Mouse (Mus musculus): Measurements from ENCODE around the gene Slc4a1ap.
"Not testable (repeated sequence)": the region's sequence is repeated elsewhere in the genome, so short reads cannot be mapped to it uniquely, and the experiment has no call there.

Slc4a1ap gene

DNA sequence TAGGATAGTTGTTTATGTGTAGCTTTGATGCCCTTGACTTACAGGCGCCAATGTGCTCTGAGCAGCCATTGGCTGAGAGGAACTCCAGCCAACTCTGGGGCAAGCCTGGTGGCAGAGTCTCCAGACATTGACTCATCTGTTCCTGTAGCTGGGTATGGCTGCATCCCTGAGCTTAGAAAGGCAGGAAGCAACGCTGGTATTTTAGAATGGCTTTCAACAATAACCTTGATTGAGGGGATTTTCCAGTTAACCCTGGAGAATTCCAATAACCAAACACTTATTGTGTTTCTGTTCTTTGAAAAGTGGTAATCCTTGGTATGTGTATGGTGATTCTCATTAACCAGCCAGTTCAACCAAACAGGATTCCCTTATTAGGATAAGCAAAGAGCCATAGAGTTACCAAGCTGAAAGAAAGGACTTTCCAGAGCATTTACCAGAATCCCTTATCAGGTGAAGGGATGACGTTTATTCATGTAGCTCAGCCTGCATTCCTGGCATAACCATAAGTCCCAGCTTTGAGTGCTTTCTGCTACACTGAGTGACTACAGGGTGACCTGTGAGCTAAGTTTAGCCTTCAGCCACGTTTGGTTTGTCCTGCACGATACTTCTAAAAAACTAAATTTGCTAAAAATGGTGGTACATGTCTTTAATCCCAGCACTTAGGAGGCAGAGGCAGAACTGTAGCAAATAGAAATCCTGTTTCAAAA, 41.3 kb downstream of the Slc4a1ap start:
- no peak for DNase-seq (ENCODE audit: low spot score)

DNA sequence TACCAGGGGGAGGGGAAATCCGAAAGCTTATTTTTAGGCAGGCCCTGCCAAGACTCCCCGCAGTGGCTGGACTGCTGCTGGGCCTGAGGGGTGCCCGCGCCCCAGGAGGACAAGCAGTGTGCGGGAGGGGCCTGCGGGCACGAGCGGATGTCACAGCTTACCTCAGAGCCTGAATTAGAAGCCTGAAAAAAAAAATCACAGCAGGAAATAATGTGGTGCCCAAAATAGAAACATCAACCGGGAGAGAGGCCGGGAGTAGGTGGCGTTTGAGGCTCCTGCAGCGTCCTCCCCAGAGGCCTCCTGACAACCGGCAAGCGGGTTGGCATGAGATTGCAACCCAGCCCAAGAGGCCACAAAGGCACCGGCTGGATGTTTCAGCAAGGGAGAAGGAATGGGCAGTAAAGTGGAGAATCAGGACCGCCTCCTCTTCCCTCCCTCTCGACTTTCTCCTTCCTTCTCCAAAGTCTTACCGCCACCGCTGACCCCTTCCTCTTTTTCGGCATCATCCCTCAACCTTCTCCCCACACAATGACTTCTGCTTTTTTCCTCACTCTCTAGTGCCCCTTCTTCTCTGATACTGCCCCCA, 44.3 kb downstream of the Slc4a1ap start:
- DNase-seq (ENCODE audit: low spot score) = no peak

DNA sequence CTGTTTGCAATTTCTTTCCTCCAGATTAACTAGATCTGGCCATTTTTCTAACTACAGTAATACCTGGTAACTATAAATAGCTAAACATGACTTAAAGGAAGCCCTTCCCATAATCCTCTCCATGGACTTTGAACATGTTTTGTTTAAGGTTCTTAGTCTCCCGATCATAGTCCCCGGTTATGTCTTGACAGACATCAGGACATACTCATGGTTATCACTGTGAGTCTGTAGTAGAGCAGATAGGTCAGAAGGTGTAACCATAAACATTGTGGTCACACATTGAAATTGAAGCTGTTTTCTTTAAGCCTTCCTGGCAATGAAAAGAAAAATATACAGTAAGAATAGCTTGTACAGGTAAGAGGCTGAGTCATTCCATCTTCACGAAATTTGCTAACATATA, 46.9 kb downstream of the Slc4a1ap start:
- DNase-seq (ENCODE audit: low spot score) = no peak

DNA sequence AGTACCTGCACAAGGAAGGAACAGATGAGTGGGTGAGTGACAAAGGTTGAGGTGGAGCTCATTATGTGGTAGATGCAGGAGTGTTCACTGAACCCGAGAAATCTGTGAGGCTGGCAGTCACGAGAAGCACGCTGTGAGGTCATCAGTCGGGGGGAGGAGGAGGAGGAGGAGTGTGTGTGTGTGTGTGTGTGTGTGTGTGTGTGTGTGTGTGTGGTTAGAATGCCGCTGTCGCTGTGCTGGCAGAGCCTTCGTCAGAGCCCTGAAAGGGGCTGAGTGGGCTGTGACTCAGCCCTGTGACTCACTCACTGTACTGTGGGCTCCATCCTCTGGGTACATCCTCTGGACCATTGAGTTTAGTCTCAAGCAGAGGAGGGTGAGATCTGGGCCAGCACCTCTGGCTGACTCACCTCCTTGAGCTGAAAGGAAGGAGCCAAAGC, 49.8 kb downstream of the Slc4a1ap start:
- no peak for DNase-seq (ENCODE audit: low spot score)

DNA sequence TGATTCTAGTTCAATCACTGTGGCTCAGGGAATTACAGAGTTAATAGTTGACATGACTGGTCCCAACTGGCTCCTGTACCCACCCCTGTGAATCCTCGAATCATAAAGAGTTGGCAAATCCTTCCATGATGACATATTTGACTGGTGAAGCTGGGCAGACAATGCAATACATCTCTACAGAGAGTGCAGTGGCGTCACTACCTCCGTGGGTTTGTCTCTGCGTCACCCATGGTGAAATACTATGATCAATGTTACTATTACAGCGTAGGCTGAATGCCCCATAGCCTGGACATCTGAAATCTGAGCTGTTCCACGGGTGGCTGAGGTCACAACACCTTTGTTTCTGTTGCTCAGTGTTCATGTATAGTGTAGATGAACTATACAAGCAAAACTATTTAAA, 54.5 kb downstream of the Slc4a1ap start:
- no peak for DNase-seq (ENCODE audit: low spot score)

DNA sequence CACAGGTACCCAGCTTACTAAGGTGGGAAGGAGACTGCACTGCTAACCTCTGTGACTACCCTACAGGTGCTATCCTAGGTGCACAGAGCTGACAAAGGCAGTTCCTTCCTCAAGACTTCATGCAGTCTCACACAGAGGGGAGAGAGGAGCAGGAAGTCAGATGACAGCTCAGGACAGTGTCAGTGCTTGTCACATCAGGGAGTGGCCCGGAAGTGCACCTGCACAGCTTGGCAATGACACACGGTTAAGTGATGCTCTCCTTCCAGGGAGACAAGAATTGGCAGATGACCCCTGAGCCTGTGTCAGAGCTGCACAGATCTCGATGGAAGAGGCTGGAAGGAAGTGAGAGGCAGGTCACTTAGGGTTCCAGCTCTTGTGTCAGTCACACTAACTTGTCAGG, 55.1 kb downstream of the Slc4a1ap start:
- DNase-seq (ENCODE audit: low spot score) = no peak

DNA sequence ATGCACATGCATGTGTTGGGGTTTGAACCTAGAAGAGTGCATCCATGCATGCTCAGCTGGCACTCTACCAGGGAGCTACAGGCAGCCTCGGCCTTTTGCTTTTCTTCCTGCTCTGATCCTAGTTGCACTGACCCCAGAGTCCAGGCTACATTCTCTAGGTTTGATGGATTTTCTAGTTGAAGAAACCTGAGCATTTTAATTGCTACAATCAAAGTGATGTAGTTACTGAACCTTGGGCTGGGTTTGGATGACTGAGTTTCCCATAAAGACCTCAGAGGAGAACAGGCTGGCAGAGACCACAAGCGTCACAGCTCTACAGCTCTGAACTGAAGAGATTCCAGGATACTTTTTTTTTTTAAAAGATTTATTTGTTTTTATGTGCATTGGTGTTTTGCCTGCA, 56.5 kb downstream of the Slc4a1ap start:
- no peak for DNase-seq (ENCODE audit: low spot score)

DNA sequence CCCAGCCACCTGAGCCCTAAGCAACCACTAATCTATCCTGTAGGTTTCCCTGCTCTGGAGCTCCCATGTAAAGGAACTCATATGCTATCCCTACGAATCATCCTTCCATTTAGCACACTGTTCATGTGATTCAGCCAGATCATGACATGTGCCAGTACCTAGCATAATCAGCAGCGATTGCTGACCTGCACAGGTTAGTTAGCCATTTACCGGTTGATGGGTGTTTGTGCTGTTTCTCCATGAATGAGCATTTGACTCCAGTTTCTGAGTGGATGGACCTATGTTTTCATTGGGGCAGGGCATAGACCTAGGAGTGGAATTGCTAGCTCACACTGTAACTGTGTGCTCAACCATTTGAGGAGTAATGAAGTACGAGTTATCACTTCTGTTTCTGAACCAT, 58.7 kb downstream of the Slc4a1ap start:
- no peak for DNase-seq (ENCODE audit: low spot score)

DNA sequence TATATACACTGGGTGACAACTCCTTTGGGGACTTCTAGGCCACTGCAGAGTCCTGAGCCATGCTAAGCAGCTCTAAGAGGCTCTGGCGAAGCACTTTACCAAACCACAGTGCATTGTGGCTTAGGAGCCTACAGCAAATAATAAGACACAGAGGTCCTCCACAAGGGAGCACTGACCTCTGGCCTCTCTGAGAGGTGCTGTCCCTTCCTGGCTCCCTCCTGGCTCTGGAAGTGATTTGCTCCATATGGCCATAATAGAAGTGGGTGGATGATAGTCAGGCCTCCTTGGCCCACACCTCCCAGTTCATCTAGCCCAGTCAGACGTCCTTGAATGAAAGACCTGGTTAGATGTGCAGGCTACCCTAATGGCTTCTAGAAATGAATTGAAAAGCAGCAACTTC, 61.2 kb downstream of the Slc4a1ap start:
- no peak for DNase-seq (ENCODE audit: low spot score)

DNA sequence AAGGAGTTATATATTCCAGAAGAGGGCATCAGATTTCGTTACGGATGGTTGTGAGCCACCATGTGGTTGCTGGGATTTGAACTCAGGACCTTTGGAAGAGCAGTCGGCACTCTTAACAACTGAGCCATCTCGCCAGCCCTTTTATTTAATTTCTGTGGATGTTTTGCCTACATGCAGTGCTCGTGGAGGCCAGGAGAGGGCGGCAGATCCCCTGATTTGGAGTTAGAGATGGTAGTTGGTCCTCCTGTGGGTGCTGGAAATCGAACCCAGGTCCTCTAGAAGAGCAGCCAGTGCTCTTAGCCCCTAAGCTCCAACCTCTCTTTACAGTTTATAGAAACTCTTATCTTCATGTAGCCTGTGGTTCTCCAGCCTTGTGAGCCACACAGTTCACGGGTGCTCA, 61.9 kb downstream of the Slc4a1ap start:
- DNase-seq (ENCODE audit: low spot score) = not testable (repeated sequence)

DNA sequence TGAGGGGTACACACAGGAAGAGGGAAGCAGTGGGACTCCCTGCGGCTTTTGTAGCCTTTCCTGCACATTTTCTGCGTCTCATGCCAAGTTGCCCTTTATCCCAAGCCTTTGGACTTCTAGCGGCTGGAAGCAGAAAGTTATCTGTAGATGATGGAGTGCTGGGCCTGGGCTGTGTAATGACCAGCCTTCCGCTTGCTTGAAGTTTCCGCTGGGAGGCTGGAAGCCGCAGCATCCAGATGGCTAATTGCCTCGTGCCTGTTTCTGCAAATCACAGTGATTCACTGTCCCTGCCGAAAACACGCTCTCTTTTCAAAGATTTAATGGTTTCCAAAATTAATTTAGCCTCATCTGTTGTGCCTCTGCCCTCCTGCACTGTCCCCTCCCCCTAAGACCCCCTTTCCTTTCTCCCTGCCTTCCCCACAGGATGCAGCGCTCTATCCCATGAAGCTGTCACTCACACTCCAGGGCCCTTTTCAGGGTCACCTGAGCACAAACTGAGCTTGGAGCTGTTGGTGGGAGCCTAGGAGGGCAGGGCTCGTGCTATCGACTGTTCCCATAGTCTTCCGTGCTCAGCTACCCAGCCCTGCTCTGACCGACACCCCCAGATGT, 63.0 kb downstream of the Slc4a1ap start:
- DNase-seq (ENCODE audit: low spot score) = no peak

DNA sequence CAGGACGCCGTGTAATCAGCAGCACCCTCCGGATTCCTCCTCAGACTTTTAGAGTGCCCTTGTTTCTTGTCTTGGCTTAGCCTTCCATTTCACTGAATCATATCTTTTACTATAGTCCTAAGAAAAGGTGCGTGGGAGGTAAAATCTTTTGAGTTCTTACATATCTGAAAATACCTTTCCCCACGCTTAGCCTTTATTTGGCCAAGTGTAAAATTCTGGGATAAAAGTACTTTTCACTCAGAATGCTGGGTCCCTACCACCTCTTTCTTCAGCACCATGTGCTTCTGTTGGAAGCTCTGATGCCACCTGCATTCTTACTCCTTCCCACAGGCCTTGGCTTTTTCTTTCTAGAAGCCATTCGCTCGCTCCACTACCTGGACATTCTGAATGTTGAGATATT, 64.3 kb downstream of the Slc4a1ap start:
- no peak for DNase-seq (ENCODE audit: low spot score)

DNA sequence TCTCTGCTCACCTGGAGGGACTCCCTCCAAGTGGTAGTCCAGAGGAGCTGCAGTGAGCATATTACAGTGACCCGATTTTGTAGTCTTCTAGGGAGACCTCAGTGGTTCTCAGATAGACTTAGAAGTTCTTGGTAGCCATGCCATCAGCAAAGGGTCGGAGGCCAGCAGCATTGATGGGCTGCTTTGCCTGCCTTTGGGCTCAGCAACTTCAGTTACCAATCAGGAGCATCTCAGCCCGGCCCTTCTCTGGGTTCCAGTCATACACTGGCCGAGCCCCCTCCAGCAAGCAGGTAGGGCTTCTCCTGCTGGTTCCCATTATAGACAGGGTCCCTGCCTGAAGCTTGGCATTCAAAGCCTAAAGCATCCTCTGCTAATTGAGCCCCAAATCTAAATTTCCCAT, 69.1 kb downstream of the Slc4a1ap start:
- DNase-seq (ENCODE audit: low spot score) = no peak

DNA sequence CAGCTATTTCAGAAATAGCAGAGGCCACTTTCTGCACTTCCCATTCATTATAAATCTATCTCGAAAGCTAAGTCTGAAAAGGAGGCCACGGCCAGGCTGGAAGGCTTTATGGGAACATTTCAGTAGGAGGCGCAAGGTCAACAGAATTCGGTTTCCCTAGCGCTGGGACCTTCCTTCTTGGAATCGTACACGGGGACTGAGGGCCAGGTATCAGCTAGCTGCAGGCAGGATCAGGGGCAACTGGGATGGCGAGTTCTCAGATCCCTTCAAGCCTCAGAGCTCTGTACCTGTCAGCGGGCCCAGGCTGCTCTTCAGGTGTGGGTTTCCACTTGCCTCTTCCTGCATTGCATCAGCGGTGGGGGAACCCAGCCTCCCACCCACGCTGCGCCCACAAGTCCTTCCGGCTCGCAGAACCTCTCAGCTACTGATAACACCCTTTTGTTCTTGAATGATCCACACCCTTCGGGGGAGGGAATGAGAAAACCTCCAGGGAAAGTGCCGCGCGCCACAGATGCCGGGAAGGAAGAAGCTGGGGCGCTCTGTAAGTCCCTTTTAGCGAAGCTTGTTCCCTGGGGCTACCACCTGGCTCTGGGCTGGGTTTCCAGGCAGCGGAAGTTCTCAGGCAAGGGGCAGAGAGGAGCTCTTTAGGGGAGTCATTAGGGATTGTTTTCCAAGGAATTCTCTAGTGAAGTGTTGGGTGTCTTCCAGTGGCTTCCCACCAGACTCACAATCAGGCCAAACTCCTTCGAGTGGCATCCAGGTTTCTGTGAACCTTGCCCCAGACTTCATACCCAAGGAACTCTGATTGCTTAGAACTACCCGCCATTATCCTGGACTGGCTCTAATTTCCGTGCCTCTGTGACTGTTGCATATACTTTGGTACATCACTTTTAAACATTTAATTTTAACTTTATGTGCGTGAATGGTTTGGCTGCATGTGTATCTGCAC, 70.0 kb downstream of the Slc4a1ap start, which contains the start of gene Mrpl33:
TSS of gene Mrpl33 (plus strand) at position 455 of the 949 bp plus-strand sequence.
- DNase-seq (ENCODE audit: low spot score) = no peak

DNA sequence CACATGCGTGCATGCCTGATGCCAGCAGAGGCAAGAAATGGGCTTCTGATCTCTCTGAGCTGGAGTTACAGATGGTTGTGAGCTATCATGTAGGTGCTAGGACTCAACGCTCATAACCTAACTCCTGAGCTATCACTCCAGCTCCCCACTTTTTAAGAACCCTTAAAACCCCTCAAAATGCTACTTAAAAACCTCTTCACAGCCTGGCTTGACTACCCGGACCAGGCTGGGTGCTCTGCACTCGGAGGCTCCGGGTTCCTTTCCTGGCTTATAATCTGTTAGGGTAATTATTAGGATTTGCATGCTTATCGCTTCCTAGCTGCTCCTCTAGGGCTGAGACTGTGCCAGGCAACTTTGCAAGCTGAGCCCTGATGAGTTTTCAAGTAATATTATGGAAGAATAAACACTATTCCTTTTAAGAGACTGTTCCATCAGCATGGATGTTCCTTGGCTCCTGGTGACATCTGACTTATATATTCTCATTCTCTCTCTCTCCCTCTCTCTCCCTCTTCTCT, 70.7 kb downstream of the Slc4a1ap start:
- DNase-seq (ENCODE audit: low spot score) = no peak

DNA sequence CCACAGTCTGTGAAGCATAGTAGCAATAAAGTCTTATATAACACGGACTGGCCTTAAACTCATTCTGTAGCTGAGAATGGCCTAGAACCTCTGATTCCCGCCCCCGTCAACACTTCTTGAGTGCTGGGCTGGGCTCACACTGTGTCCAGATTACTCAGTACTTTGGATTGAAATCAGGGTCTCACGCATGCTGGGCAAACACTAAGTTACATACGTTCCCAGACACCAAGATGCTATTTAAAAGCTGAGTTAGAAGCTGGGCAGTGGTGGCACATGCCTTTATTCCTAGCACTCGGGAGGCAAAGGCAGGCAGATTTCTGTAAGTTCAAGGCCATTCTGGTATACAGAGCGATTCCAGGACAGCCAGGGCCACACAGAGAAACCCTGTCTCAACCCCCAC, 71.3 kb downstream of the Slc4a1ap start:
- DNase-seq (ENCODE audit: low spot score) = no peak

DNA sequence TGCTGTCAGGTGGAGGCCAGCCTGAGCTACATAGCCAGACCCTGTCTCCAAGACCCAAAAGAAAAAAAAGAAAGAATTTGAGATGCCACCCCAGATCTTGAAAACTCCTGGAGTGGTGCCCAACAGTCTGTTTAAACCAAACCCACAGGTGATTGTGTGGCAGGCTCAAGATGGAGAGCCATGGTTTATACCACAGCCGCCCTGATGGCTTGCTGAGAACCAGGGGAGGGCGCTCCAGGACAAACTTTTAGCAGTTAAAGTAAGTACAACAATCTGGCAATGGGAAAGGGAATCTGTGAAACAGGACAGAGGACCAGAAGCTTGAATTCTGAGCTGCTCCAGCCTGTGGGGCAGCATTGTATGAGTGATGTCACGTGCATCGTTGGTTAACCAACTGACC, 71.8 kb downstream of the Slc4a1ap start:
- DNase-seq (ENCODE audit: low spot score) = no peak

DNA sequence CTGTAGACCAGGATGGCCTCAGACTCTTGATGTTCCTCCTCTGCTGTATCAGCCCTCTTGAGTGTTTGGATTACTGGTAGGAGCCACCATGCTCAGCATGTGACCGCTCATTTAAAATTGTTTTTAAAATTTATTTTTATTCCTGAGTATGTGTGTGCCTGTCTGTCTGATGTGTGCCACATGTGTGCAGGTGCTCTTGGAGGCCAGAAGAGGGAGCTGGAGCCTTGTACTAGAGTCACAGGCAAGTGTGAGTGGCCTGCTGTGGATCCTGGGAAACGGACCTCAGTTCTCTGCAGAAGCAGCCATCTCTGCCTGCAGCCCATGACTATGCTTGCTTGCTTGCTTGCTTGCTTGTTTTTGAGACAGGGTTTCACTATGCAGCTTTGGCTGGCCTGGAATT, 72.4 kb downstream of the Slc4a1ap start:
- no peak for DNase-seq (ENCODE audit: low spot score)

DNA sequence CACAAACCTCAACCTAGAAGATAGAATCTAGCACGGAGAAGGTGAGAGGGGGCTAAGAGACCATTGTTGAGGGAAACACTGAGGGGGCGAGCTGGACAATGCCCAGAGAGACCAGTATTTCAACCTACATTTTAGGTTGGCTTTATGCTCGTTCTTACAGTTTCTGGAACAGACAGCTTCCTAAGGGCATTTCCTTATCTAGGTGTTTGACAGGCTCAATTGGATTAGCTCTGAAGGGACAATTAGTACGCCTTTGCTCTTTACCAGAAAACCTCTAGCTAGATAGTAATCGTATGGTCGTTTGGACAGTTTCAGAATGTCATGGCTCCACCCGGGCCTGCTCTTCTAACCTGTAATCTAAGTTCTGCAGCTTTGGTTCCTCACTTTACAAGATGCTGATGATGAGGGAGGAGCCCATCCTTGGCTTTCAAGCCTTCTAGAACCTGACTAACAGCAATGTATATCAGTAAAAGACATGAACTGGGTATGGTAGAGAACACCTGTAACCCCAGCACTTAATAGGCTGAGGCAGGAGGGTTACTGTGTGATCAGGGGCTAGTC, 74.4 kb downstream of the Slc4a1ap start:
- DNase-seq (ENCODE audit: low spot score) = no peak

DNA sequence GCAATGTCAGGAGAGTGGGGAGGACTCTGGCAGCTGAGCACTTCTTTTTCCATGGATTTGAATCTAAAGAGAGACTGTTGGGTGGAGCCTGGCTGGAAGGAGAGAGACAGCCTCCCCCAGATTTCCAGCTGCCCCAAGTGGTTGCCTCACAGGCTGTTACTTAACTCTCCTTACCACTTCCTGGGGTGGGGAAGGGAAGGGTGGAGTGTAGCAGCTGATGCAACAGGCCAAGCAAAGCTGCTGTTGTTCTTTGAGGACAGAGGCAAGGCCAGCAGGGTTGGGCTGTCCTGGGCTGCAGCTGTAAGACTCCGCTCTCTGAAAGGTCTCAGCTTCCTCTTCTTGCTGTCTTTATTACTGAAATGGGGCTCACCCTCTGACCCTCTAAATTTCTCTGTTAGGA, 75.6 kb downstream of the Slc4a1ap start:
- no peak for DNase-seq (ENCODE audit: low spot score)

DNA sequence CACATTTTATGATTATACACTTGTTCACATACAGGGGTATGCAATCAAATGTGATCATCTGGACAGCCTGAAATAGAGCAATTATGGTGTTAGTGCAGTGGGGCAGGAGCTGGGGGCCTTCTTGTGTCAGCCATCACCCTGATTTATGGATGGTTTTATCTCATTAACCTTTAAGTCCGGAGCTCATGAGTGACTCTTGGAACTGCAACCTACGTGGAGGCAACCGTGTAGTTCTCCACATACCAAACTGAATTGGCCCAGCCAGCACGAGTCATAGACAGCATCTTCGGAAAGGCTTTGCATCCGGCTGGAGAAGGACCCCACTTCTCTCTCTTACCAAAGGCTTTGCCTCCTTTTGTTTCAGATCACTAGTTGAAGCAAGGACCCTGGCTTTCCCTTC, 77.0 kb downstream of the Slc4a1ap start:
- DNase-seq (ENCODE audit: low spot score) = no peak

DNA sequence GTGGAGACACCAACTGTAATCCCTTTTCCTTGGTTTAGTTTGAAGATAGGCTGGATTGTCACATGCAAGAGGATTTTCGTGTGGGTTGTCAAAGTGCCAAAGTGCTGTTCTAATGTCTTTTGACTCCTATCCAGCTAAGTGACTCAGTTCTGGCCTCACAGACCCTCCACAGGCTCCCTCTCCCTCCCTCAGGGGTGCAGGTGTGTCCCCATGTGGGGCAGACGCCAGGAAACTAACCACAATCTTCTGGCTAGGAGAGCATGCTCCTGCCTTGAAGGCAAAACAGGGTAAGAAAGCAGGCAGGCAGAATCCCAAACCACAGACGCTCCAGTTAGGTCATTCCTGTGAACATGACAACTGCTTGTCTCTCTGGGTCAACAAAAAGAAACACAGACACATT, 79.4 kb downstream of the Slc4a1ap start:
- DNase-seq (ENCODE audit: low spot score) = no peak
